Mouse (Mus musculus) liver, adult 2 months (tissue): ENCODE data around the gene Smim15. TPM values are rescaled to one million over a fixed set of nuclear protein-coding genes. Genes with fewer than 3 reads are reported as not detected.

ENCODE experiments used
- DNase-seq: peaks from one replicate; pipeline ENCODE4 v3.0.0-alpha.2; 2011; ENCODE audit warnings: low read depth, low spot score; ENCODE audit errors: extremely low read depth
- H3K27ac ChIP-seq: fragments of 200-500 bp; replicated peaks from 2 replicates; pipeline ENCODE4 v1.5.1; 2012; ENCODE audit warnings: low read depth, mild to moderate bottlenecking, control low read depth, inconsistent platforms, low read length; ENCODE audit not compliant: insufficient read depth
- H3K27me3 ChIP-seq: fragments of 200-500 bp; 2 replicates; pipeline ENCODE4 v1.6.1; 2012; ENCODE audit warnings: mild to moderate bottlenecking, moderate library complexity, low read length, inconsistent platforms; ENCODE audit not compliant: control insufficient read depth, insufficient read depth
- H3K36me3 ChIP-seq: fragments of 200-500 bp; 2 replicates; pipeline ENCODE4 v1.6.1; 2012; ENCODE audit warnings: low read length, inconsistent platforms; ENCODE audit not compliant: control insufficient read depth, insufficient read depth
- H3K4me1 ChIP-seq: fragments of 200-500 bp; 2 replicates; pipeline ENCODE4 v1.6.1; 2011; ENCODE audit warnings: low read length; ENCODE audit not compliant: control insufficient read depth, insufficient read depth
- H3K4me3 ChIP-seq: fragments of 200-500 bp; 2 replicates; pipeline ENCODE4 v1.5.1; 2011; ENCODE audit warnings: low read depth, mild to moderate bottlenecking, control low read depth, low read length, moderate library complexity; ENCODE audit not compliant: insufficient read depth
- H3K79me2 ChIP-seq: fragments of 200-500 bp; 2 replicates; pipeline ENCODE4 v1.6.1; 2012; ENCODE audit warnings: inconsistent platforms, mild to moderate bottlenecking, low read length, moderate library complexity; ENCODE audit not compliant: control insufficient read depth, insufficient read depth
- H3K9ac ChIP-seq: fragments of 200-500 bp; 2 replicates; pipeline ENCODE4 v1.6.1; 2012; ENCODE audit warnings: low read depth, mild to moderate bottlenecking, control low read depth, inconsistent platforms, low read length
- CTCF ChIP-seq: fragments of 200-500 bp; IDR thresholded peaks from 2 replicates; pipeline ENCODE4 v1.5.1; 2011; ENCODE audit warnings: low read depth, low read length, control low read depth
- POLR2A ChIP-seq: fragments of 200-500 bp; IDR thresholded peaks from 2 replicates; pipeline ENCODE4 v1.6.1; 2011; ENCODE audit warnings: low read length, control low read depth; ENCODE audit not compliant: insufficient read depth; ENCODE audit errors: extremely low read depth
- WGBS: fragments of 180-500 bp; shearing (Covaris S2); methylation state at CpG from one replicate; pipeline ENCODE4 v1.1.7; 2018; 5-methylcytosine and 5-hydroxymethylcytosine counted together
- polyA plus RNA-seq: library from polyadenylated mRNA; depleted of rRNA; stranded (reverse); fragments of >200 nt; gene quantifications from 2 replicates; pipeline ENCODE4 v1.2.3, GENCODE M21; 2012
- total RNA-seq: library from RNA; depleted of rRNA; stranded (reverse); fragments of >200 nt; gene quantifications from 2 replicates; pipeline ENCODE4 v1.2.3, GENCODE M21; 2014

The Smim15 gene
- total and polyA plus RNA-seq, 2 experiments, result 3.5 to 20.4 TPM

DNA sequence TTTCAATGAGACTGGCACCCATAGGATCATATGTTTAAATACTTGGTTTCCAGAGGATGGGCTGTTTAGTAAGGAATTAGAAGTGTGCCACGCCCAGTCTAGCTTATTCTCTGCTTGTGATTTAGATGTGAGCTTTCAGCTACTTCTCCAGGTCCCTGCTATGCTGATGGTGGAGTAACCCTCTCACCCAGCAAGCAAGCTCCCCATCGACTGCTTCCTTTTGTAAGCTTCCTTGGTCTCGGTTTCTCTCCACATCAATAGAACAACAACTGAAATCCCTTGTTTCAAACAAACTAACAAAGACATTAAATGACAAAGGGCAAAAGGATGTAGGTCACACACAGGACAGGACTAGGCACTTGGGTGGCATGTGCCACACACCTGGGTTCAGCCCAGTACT lies 3.8 kb upstream of the Smim15 start:
- WGBS, result 87% methylated on average over 3 of the region's 3 CpGs
- H3K4me1 ChIP-seq, result peaks cover 8% of the 10 kb centered on the region
- no peak overlapping the region for H3K9ac ChIP-seq
- no peaks in the 10 kb centered on the region for H3K36me3 ChIP-seq
- no peak overlapping the region for H3K27ac ChIP-seq
- TF ChIP-seq POLR2A (no peak), CTCF (no peak)
- no peaks in the 10 kb centered on the region for H3K27me3 ChIP-seq
- H3K4me3 ChIP-seq, result no peak overlapping the region
- DNase-seq, result no peak
- no peaks in the 10 kb centered on the region; the same call in 1 of the 2 replicates for H3K79me2 ChIP-seq

DNA sequence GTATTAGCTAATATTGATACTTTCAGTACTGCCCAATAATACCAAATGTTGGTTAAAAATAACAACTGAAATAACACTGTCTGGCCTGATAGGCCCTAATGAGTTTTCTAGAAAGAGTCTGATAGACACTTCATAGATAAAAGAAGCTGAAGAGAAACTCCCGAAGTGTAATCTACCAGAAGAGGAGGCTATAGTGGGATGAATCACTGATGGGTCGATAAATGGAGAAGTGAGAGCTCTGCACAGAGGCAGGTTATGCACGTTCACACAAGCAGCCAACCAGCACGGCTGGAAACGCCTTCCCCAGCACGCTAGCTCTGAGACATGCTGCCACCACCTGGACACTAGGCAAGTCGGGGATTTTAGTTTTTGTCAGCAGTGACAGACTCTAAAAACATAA lies 2.9 kb upstream of the Smim15 start:
- TF ChIP-seq CTCF, result peak; percentile 88
- no peak for TF ChIP-seq POLR2A
- Histone ChIP-seq H3K4me3 (no peak overlapping the region), H3K9ac (no peak overlapping the region), H3K79me2 (no peaks in the 10 kb centered on the region; the same call in 1 of the 2 replicates), H3K36me3 (no peaks in the 10 kb centered on the region; the same call in 1 of the 2 replicates), H3K27me3 (no peaks in the 10 kb centered on the region), H3K27ac (no peak overlapping the region), H3K4me1 (peaks cover 8% of the 10 kb centered on the region)
- peak; percentile 74 for DNase-seq
- WGBS, result under 1% methylated on average over 7 of the region's 7 CpGs

- WGBS, result under 1% methylated on average over 23 of the region's 23 CpGs
- H3K4me3 ChIP-seq, result peak overlapping the region; percentile 96
- TF ChIP-seq CTCF (no peak), POLR2A (no peak)
Observed at GRCm38 (mm10) chr13:108043431-108044221, 620 bp upstream of the Smim15 start.

GRCm38 (mm10) chr13:108045646-108046045 lies 1.4 kb downstream of the Smim15 start:
- Histone ChIP-seq H3K79me2 (no peaks in the 10 kb centered on the region; the same call in 1 of the 2 replicates), H3K9ac (no peak overlapping the region), H3K4me3 (no peak overlapping the region), H3K4me1 (peaks cover 8% of the 10 kb centered on the region), H3K27me3 (no peaks in the 10 kb centered on the region), H3K36me3 (peaks cover 15% of the 10 kb centered on the region; the same call in 1 of the 2 replicates), H3K27ac (no peak overlapping the region)
- no peak for DNase-seq
- WGBS, result 72% methylated on average over 3 of the region's 3 CpGs
- TF ChIP-seq POLR2A (no peak), CTCF (no peak)

More at GRCm38 (mm10) chr13:108043431-108044221, 620 bp upstream of the Smim15 start:
- Histone ChIP-seq H3K9ac (peak overlapping the region; percentile 94), H3K4me1 (peaks cover 8% of the 10 kb centered on the region), H3K27ac (peak overlapping the region; percentile 97), H3K36me3 (peaks cover 13% of the 10 kb centered on the region; the same call in 1 of the 2 replicates), H3K79me2 (no peaks in the 10 kb centered on the region; the same call in 1 of the 2 replicates), H3K27me3 (no peaks in the 10 kb centered on the region)
- DNase-seq, result peak; percentile 96

DNA sequence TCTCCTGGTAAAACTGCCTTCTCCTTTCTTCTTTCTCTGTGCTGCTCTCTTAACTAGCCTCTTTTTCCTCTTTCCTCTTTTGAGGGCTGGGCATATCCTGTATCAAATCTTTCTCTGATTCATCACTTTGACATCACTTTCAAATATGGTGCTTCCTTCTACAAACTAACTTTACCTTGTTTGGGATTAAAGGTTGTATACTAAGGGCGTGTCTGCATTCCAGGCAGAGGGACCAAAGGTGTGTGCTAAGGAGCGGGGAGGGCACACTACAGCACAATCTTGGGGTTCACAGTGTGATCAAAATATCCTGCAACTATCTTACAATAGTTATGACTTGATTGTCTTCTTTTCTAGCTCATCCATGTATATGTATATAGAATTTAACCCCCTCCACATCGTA lies 1.8 kb downstream of the Smim15 start:
- DNase-seq, result no peak
- Histone ChIP-seq H3K9ac (no peak overlapping the region), H3K27me3 (no peaks in the 10 kb centered on the region), H3K4me3 (no peak overlapping the region), H3K4me1 (peaks cover 8% of the 10 kb centered on the region), H3K36me3 (peaks cover 15% of the 10 kb centered on the region; the same call in 1 of the 2 replicates), H3K79me2 (no peaks in the 10 kb centered on the region; the same call in 1 of the 2 replicates), H3K27ac (no peak overlapping the region)
- TF ChIP-seq POLR2A, result no peak
- WGBS, result 91% methylated on average over 3 of the region's 3 CpGs

GRCm38 (mm10) chr13:108046891-108047290 lies 2.6 kb downstream of the Smim15 start:
- TF ChIP-seq CTCF (no peak), POLR2A (no peak)
- DNase-seq, result no peak
- Histone ChIP-seq H3K27me3 (no peaks in the 10 kb centered on the region), H3K79me2 (no peaks in the 10 kb centered on the region; the same call in 1 of the 2 replicates), H3K9ac (no peak overlapping the region), H3K36me3 (peaks cover 15% of the 10 kb centered on the region; the same call in 1 of the 2 replicates), H3K27ac (no peak overlapping the region), H3K4me1 (peaks cover 8% of the 10 kb centered on the region), H3K4me3 (no peak overlapping the region)
- 85% methylated on average over 6 of the region's 6 CpGs for WGBS
